24 mouse cellular contexts compared by ENCODE assay signal in the genomic region with DNA sequence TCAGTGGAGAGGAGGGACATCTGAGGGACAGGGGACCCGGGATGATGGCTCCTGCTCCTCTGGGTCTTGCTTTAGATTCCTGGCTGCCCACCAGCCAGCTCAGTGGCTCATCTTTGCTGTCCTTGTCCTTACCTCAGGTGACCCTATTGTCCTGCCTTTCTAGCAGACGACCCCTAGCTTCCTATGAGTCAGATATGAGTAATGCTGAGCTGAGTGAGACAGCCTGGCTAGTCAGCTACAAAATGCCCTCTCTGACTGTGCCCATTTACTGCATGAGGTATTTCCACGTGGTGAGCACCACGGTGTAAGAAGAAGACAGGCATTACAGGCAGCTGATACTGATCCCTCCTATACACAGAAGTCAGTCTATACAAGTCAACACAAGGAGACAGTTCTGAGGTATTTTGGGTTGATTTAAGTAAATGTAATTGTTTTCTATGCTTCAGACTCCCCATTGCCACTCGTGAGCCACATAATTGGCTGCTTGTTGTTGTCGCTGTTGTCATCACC. TPM values are rescaled to one million over a fixed set of nuclear protein-coding genes. Genes with fewer than 3 reads are reported as not detected.
"Had no signal": no experiment of that assay in that cellular context is flagged by ENCODE, and none has a peak within 500 bp of the region (broad histone marks: within the 10 kb centered on the region; RNA-seq: fewer than 3 reads in every experiment).

No protein-coding gene starts in this region.

- H3K36me3 ChIP-seq: kidney, embryonic 15.5 days; limb, embryonic 10.5 days; limb, embryonic 13.5 days; neural tube, embryonic 12.5 days; neural tube, embryonic 15.5 days had no signal

- DNase-seq: kidney, adult 8-10 months; kidney, postnatal 10 days; kidney, postnatal 4 days; liver; liver, postnatal 0 days; lung, embryonic 14.5 days; lung, postnatal 10 days; lung, postnatal 36 days; midbrain, embryonic 14.5 days; right cerebral cortex, adult 18-20 months; right cerebral cortex, postnatal 14 days; right cerebral cortex, postnatal 4 days; thymus, adult 2 months; thymus, postnatal 14 days; thymus, postnatal 4 days had no signal

- H3K4me1 ChIP-seq: kidney, embryonic 15.5 days; limb, embryonic 10.5 days; limb, embryonic 13.5 days; neural tube, embryonic 12.5 days; neural tube, embryonic 15.5 days had no signal

- H3K4me3 ChIP-seq: kidney, embryonic 15.5 days; limb, embryonic 10.5 days; limb, embryonic 13.5 days; neural tube, embryonic 12.5 days; neural tube, embryonic 15.5 days had no signal

- H3K27ac ChIP-seq: kidney, embryonic 15.5 days; limb, embryonic 10.5 days; limb, embryonic 13.5 days; liver, embryonic 14.5 days; neural tube, embryonic 12.5 days; neural tube, embryonic 15.5 days; stomach, postnatal 0 days had no signal

- H3K9me3 ChIP-seq: kidney, embryonic 15.5 days; limb, embryonic 10.5 days had no signal

- H3K4me2 ChIP-seq: kidney, embryonic 15.5 days; limb, embryonic 13.5 days; lung, embryonic 14.5 days; midbrain, embryonic 11.5 days; neural tube, embryonic 12.5 days; neural tube, embryonic 15.5 days had no signal

- ATAC-seq: liver, postnatal 0 days had no signal

- H3K27me3 ChIP-seq: kidney, embryonic 15.5 days; limb, embryonic 13.5 days; neural tube, embryonic 12.5 days; neural tube, embryonic 15.5 days had no signal

- H3K9ac ChIP-seq: kidney, embryonic 15.5 days; limb, embryonic 13.5 days; liver, embryonic 14.5 days; liver, postnatal 0 days; lung, embryonic 14.5 days; neural tube, embryonic 12.5 days; neural tube, embryonic 15.5 days had no signal

RNA-seq across cellular contexts. Expression of a gene that starts 8.9 kb away (rescaled TPM):
- total RNA-seq: megakaryocyte-erythroid progenitor cell, adult 5-6 weeks had no signal
